Mouse (Mus musculus): Measurements from ENCODE around the gene Hrc.

The Hrc gene

DNA sequence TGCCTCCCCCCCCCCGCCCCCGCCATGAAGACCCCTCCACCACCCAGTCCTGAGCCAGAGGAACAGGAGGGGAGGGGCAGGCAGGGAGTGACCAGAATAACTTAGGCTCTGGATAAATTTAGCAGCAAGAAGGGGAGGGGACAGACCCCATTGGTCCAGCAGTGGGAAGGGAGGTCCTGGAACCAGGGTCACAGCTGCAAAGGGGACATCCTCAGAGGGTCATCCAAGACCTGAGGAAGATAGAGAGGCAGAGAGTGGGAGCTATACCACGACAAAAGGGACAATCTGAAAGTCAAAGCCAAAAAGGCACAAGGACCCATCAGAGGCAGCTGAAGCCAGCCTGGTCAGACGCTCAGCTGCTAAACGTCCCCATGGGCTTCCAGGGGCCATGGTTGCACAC, at the start of gene Hrc:
Gene Hrc (plus strand): TSS at position 235 of the 400 bp plus-strand sequence.
- DNase-seq = peak; percentile 98

DNA sequence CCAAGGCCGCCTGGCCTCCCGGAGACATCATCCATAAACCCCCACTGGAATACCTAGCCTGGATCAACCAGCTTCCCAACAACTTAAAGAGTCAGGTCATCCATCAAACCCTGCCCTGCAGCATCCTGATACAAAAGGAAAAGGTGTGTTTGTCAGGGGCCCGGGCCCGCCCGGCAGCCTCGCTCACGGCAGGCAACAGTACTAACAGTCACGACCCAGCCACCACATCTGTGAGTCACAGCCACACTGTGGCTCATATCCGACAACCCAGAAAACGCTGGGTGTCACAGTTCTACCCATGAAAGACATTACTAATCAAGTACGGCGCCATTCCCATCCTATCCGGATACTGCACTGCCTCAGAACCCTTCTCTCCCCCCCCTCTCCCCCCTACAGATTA, 48.6 kb upstream of the Hrc start:
- no peak for DNase-seq

DNA sequence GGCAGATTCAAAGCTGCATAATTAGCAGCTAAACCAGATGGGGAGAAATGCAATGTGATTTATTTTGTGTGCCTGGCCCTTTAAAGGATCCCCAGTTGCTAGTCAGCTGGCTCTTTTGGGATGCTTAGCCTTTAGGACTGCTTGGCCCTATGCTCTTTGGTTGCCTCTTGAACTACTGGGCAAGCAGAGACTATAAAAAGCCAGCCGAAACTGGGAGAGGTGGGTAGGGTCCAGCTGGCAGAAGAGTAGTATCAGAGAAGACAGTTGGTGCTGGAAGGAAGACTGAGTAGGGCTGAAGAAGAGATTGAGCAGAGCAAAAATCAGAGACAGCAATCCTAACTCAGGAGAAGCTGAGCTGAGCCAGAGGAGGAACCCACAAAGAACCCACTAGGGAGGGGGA, 38.5 kb upstream of the Hrc start:
- DNase-seq = no peak

DNA sequence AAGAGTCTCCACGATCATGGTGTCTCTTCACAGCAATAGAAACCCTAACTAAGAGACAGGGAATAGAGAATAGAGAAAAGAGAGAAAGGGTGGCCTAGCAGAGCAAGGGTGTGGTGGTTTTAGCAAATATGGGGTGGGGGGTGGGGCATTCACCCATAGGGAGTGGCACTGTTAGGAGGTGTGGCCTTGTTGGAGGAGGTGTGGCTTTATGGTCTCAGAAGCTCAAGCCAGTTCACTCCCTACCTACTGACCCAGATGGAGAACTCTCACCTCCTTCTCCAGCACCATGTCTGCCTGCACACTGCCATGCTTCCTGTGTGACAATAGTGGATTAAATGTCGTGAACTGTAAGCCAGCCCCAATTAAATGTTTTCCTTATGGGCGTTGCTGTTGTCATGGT, 37.5 kb upstream of the Hrc start:
- no peak for DNase-seq

DNA sequence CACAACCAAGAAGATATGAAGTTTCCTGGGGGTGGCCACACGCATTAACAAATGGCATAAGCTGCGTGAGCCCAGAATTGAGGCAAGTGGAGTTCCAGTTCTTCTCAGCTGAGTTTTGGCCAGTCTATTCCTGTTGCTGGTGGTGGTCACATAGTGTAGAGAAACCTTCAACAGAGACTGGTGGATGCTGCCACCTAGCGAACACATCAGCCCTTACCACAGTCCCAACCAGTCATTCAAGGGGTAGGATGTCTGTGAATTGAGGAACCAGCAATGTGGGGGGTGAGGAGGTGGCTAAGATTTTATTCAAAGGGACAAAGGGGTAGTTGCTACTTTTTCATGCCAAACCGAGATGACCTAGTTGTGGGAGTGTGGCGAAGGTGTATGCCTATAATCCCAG, 35.3 kb upstream of the Hrc start:
- peak; percentile 94 for DNase-seq

DNA sequence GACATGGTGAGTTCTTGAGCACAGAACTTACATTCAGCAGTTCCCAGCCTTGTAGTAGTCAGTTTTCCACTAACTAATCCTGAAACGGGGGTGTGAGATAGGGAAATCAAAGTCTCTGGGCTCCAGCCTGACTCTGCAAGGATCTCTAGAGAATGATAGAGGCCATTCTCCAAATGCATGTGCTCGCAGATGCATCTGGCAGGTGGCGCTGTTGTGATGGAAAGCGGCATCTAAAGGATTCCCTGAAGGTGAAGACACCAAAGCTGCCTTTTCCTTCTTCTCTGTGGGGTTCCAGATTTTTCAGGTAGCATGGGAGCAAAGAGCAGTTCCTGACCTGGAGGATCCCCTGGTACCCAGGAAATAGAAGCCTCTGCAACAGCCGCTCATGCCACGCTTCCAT, 34.8 kb upstream of the Hrc start:
- no peak for DNase-seq

DNA sequence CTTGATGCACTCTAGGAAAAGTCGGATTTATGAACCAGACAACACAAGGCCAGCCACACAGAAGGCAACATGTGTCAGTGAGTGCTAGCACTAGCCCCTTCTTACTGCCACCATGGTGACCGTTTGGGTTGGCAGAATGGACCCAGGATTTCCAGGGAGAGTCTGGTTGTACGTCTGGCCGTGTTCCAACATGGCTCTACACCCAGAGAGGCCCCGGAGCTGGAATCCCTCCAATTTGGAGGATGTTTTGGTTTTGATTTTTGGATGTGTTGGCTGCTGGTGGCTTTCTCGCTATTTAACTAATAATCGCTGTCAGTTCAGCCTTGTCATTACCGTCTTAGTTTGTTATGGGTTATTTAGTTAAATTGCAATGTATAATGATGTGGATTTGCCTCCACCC, 32.5 kb upstream of the Hrc start:
- no peak for DNase-seq

DNA sequence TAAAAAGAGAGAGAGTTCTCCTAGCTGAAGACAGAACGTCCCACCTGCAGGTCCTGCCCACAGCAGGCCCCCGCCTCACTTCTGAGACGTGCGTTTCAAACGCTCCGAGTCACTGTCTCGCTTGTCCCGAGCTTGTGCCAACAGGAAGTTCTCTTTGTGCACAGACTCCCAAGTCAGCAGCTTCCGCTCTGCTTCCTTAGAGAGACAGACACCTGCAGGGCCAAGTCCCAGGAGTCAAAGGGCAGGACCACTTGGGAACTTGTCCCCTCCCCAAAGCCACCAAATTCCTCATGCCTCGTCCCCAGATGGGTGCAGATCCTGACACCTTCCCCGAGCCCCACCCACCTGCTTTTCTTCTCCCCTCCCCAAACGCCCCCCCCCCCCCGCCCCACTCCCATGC, 30.2 kb upstream of the Hrc start:
- no peak for DNase-seq

DNA sequence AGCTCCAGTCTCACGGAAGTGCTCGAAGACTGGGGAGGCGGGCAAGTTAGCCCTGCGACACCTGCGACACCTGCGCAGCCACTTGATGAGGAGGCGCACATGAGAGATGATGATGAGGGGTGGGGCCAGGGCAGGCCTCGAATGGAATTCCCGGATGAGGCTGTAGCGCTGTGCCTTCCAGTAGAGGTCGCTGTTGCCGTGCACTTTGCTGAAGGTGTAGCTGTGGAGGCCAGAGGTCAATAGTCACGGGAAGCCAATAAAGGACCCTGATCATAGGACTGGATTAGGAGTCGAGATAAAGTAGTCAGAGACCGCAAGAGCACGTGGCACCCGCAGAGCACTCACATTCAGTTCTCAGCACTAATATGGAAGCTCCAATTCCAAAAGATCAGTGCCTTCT, 29.8 kb upstream of the Hrc start:
- no peak for DNase-seq

DNA sequence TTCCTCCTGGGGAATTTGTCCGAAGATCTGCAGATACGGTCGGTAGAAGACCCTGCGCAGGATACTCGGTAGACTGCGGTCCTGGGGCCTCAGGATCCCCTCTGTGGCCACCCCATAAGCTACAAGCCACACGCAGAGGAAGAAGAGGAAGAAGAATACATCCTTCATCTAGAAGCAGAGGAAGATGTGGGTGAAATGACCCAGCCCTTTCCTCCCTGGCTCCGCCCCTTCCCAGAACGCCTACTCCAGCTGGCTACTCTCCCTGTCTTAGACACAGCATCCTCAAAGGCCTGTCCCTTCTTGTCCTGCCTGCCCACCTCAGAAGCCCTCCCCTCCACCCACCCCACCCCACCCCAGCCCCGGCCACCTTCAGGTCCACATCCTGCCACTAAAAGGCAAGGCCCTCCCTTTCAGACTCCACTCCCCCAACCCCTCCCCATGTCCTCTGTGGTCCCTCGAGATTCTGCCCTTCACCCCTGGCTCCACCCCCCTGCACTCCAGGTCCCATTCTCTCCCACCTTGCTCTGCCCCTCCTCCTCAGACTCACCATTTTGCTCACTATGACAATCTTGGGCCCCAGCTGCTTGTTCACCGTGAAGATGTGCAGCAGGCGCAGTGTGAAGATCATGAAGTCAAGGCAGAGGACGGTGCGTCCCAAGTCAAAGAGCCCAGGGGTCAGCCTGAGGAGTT, 26.4 kb upstream of the Hrc start:
- no peak for DNase-seq

DNA sequence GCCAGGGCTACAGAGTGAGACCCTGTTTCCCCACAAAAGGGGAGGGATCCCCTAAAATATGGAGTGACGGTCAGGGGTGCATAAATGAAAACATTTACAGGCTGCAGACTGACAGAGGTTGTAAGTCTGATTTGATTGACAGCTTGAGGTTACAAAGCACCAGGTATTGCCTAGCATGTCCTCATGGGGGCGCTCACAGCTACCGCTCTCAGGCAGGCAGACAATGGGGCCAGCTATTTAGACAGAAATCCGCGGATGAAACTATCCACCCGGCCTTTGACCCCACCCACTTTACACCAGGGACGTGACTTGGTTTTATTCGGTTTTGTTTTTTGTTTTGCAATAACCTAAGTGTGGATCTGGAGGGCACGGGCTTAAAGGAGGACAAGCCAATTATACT, 25.6 kb upstream of the Hrc start:
- no peak for DNase-seq

DNA sequence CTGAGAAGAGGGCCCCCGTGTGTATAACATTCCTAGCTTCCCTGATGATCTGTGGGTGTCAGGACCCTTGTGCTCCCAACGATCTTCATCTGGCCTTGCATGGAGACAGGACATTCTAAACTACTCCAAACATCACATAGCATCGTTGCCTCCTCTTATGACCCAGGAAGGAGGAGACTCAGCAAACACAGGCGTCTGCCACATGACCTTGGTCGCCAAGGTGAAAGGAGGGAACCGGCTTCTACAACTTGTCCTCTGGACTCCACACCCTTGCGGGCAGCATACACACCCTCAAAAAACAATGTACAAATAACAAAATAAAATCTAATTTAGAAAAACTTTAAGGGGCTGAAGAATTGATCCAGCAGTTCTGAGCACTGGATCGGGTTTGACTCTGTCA, 23.1 kb upstream of the Hrc start:
- DNase-seq = no peak

DNA sequence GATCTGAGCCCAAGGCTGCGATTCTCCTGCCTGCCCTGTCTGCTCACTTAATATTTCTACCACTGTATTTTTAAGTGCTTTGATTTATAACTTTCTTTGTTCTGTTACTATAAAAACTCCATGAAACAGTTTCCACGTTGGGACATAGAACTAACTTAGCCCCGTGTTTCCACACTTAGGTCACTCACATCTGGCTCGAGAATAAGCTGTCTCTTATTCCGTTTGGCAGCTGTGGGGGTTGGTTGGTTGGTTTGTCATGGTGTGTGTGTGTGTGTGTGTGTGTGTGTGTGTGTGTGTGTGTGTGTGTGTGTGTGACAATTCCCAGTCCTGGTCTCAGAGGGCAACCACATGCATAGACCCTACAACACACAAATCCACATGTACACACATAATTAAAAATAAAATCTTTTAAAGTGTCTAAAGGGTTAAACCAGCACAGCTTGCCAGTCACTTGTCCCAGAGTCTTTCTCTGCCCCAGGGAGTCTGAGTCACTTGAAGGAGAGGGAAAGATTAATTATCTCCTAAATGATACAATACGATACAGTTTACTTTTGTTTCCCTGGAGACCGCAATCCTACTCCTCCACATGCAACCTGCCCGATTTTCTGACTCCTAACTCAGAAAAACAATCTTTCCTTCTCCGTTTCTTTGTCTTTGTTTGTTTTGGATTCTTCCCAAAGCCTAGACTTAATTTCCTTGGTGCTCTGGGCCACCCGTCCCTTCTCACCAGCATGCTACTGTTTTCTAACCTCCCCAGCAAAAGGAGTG, 22.2 kb upstream of the Hrc start:
- DNase-seq = no peak

DNA sequence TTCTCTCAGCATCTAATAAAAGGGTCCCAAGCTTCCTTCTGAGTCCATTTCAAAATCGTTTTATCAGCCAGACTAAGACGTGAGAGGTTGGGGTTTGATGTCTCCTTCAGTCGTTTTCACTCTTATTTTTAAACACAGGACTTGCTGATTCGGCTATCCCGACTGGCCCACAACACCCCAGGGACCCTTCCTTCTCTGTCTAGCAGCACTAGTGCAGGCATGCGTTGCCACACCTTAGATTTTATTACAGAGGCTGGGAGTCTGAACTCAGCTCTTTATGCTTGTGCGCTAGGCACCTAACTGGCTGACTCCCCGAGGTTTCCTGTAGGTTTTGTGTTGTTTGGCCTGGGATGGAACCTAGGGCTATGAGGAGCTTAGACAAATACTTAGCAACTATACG, 21.6 kb upstream of the Hrc start:
- no peak for DNase-seq

DNA sequence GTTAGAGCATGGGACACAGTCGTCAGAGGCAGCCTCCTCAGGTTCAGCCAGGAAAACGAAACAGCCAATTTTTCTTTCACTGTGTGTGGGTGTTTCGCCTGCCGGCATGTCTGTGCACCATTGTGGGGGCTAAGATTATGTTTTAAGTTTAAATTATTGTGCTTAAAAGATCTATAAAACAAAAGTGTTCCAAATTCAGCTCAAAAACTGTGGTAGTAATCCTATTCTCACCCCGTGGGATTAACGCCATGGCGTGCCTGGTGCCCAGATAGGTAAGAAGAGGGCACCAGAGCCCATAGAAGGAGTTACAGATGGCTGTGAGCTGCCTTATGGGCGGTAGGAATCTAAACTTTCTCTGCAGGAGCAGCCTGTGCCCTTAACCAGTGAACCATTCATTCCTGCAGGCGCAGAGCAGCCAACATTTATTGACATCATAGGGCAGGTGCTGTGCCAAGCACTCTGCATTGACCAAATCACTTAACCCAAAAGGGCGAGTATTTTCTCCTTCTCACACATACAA, 19.8 kb upstream of the Hrc start:
- no peak for DNase-seq

DNA sequence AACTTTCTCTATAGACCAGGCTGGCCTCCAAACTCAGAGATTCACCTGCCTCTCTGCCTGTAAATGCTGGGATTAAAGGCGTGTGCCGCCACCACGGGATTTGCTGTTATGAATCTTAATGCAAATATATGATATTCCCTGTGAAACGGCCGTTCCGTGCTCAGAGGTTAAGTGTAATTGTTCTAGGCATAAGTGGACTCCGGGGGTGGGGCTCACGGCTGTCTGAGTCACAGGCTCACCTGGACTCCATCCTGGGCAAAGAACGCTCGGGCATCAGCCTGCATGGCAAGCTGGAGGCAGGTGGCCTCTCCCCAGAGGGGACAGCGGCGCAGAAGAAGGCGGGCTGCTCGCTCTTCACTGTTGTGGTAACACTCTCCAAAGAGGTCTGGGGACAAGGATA, 18.6 kb upstream of the Hrc start:
- DNase-seq = no peak

DNA sequence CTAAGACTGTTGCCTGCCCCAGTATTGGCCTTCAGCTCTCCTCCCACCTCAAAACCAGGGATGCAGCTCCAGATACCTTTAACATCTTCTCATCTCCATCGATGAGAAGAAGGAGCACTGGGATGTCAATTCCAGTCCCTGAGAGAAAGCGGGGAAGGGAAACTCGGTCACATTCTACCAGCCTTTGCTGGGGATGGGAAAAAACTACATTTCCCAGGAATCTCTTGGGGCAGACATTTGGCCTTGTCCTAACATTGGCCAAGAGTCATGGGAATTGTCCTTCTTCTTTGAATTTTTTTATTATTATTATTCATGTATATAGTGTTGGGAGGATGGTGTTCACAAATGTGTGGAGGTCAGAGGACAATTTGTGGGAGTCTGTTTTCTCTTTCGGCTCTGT, 12.8 kb upstream of the Hrc start:
- DNase-seq = no peak

DNA sequence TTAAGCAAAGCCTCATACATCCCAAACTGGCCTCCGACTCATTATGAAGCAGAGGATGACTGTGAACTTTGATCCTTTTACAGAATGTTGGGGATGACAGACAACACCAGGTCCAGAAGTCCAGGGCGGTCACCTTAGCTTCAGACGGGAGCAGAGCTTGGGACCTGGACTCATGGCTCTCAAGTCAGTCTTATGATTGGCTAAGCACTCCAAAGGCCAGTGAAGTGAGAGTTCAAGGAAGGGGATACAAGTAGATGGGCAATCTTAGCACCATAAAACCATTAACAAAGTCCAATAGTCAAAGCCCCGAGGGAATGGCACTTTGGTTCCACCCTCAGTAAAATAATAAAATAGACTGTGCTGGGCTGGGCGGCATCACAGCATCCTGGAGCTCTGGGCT, 12.0 kb upstream of the Hrc start:
- DNase-seq = no peak

DNA sequence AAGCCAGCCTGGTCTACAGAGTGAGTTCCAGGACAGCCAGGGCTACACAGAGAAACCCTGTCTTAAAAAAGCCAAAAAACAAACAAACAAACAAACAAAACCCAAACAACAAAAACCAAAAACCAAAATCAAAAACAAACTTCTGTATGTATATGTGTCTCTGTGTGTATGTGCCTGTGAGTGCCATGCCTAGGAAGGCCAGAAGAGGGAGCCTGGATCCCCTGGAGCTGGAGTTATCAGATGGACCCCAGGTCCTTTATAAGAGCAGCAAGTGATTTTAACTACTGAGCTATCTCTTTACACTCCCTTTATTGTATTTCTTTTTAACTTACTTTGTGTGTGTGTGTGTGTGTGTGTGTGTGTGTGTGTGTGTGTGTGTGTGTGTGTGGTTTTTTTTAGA, 9.3 kb upstream of the Hrc start:
- no peak for DNase-seq

DNA sequence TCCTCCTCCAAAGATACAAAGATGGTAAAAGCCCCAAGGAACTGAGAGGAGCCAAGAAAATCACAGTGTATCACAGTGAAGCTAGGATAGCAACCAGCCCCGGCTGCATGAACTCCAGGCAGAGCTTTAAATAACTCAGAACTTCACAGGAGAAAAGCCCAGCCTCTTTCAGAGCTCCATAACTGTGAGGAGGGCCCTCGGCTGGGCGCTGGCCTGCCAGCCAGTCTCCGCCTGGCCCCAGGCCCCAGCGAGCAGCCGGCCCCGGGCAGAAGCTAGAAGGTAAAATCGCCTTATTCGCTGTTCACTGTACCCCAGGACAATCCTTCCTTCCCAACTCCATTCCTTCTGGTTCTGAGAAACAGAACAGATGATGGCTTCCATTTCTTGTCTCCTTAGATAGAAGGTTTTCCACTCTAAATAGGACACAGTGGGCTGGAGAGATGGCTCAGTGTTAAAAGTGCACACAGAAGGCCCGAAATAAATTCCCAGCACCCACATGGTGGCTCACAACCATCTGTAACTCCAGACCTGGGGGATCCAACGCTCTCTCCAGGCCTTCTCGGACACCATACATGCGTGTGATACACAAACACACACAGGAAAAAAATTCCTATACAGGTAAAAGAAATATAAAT, 6.1 kb upstream of the Hrc start:
- DNase-seq = no peak

DNA sequence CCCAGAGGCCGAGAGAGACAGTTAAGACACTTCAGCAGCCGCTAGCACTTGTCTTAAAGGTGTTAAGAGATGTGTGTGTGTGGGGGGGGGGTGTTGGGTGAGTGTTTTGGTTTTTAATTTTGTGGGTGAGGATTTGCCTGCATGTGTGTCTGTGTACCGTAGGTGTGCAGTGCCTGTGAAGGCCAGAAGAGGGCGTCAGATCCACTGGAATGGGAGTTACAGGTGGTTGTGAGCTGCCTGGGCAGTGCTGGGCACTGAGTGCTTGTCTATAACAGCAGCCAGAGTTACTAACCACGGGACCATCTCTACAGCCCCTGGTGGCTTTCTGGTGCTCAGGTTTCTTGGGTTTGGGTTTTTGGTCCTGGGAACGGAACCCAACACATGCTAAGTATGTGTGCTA, 3.6 kb upstream of the Hrc start:
- no peak for DNase-seq

DNA sequence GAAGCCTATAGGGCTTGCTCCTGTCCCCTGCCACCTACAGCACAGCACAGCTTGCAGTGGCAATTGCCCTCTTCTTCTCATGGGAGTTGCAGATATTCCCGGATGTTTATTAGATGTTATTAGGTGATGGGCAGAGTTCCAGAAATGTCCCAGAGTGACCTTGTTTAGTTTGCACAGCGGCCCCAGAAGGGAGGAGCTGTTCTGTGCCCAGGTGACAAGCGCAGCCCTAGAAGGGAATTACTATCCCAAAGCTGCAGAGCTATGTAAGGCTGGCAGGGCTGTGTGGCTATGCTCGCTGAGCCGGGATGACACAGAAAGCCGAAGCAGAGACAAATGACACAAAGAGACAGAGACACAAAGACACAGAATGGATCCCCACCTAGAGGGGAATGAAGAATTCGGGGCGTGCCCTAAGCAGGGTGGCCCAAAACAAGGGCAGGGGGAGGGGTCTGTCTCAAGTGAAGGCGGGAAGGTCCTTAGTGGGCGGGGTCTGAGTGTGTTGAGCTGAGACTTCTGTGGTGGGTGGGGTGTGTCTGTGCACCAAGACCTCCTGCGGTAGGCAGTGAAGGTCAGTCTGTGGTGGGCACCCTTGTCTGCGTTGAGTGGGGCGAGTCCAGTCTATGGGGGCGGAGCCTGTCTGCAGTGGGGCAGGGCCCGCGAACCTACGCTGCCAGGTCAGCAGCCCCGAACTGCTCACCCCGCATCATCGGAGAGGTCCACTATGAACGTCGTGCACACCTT, 2.2 kb upstream of the Hrc start:
- peak; percentile 97 for DNase-seq

DNA sequence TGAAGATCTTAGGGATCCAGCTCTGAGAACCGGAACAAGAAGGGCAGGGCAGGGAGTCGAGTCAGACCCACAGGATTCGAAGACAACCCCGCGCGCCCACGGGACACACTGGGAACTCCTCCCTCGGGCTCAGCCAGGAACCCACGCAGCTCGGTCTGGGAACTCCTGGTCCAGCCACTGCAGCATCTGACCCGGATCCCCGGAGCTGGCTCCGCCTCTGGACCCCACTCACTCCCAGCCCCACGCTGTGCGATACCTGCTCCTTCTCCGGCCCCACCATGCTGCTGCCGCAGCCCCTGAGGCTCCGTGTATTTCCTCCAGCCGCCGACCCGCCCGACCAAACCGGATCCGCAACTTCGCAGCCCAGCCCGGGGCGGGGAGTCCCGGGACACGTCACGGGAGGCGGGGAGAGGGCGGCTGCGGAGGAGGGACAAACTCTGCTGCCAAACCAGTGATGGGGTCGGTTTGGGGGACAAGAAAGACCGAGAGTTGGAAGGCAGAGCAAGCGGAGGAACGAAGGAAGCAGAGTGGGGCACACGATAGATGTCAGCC, 1.6 kb upstream of the Hrc start, which contains the start of gene Trpm4:
Gene Trpm4 (minus strand): TSS at position 350 of the 552 bp plus-strand sequence.
- DNase-seq = peak; percentile 99

Measured in heart, adult 11 months (tissue).